Mouse (Mus musculus): ENCODE measurements around the gene 4930558K02Rik. TPM values are rescaled to one million over a fixed set of nuclear protein-coding genes. Genes with fewer than 3 reads are reported as not detected.

The 4930558K02Rik gene
- polyA plus RNA-seq, 1 experiment = not detected

DNA sequence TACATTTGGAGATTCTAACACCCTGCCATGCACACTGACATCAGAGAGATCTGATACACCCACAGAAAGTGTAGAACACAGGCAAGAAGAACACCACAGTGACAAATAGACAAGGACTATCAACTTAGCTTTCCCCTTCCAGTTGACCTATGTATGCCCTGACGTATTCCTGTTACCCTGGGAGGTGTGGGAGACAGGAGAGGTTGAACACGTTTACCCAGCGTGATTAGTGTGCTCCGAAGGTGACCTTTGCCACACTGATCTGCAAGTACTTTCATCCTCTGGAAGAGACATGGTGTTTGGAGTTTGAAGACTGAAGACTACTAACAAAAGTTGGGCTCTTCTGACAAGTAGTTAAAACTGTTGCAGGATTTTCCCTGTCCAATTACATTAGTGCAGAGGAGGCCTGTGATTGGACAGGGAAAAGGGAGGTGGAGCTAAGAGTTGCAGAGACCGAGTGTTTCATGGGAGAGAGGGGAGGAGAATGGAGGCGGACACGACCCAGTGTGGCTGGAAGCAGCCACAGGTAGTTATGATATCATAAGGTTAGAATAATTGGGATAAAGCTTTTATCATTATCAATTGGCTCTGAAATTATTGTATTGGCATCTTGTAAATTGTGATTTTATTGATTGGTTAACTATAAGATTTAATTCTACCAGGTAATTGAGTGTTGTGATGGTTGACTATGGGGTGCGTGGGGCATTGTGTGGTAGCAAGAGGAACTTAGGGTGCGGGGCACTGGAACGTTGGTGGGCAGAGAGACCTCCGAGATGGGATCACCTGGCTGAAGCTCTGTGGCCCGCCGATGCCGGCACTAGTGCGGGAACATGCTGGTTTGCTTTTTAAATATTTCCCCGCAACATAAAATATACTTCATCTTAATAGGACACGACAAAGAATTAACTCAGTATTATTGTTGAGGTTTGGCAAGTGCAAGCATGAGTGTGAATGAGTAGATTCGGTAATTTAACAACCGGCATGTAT is 21.2 kb downstream of the 4930558K02Rik start:
- no peak for TF ChIP-seq CTCF (IDR thresholded peaks at IDR 0.05; ENCODE audit: borderline replicate concordance, insufficient read depth, low read depth, low read length)
- TF ChIP-seq POLR2A (IDR thresholded peaks at IDR 0.05; ENCODE audit: borderline replicate concordance, insufficient read depth, low read length) = no peak
- 86% methylated on average over 19 of the region's 19 CpGs for WGBS
- no peaks in the 10 kb centered on the region for H3K4me1 ChIP-seq (ENCODE audit: control insufficient read depth, insufficient read depth, low read length)

DNA sequence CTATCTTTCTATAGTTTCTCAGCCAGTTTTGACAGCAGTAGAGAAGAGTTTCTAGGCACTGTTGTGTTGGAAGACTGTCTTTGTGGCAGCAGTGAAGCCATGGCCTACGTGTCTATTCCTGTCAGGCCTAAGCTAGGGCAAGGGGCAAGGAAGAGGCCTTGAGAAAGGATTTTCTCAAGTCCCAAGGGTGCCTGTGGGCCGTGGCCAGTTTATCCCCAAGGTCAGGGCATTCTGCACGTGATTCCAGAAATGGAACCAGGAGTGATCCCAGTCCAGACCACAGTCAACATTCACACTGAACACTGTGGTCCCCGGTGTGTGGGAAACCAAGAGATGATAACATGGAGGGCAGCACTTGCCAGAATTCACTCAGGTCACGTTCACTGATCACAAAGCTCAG is 23.6 kb downstream of the 4930558K02Rik start:
- Histone ChIP-seq H3K4me3 (replicated peaks; ENCODE audit: insufficient read depth, low read depth, low read length) (no peak overlapping the region), H3K27ac (ENCODE audit: insufficient read depth, low read length) (no peak overlapping the region), H3K4me1 (ENCODE audit: control insufficient read depth, insufficient read depth, low read length) (no peaks in the 10 kb centered on the region), H3K27me3 (ENCODE audit: control insufficient read depth, insufficient read depth, low read length) (no peaks in the 10 kb centered on the region)
- TF ChIP-seq CTCF (IDR thresholded peaks at IDR 0.05; ENCODE audit: borderline replicate concordance, insufficient read depth, low read depth, low read length) (no peak), POLR2A (IDR thresholded peaks at IDR 0.05; ENCODE audit: borderline replicate concordance, insufficient read depth, low read length) (no peak)
- no peak for DNase-seq
- WGBS = 70% methylated on average over 5 of the region's 5 CpGs

More for the DNA sequence above, 21.2 kb downstream of the 4930558K02Rik start:
- no peak for DNase-seq
- no peaks in the 10 kb centered on the region for H3K27me3 ChIP-seq (ENCODE audit: control insufficient read depth, insufficient read depth, low read length)
- H3K27ac ChIP-seq (ENCODE audit: insufficient read depth, low read length) = no peak overlapping the region
- no peak overlapping the region for H3K4me3 ChIP-seq (replicated peaks; ENCODE audit: insufficient read depth, low read depth, low read length)

DNA sequence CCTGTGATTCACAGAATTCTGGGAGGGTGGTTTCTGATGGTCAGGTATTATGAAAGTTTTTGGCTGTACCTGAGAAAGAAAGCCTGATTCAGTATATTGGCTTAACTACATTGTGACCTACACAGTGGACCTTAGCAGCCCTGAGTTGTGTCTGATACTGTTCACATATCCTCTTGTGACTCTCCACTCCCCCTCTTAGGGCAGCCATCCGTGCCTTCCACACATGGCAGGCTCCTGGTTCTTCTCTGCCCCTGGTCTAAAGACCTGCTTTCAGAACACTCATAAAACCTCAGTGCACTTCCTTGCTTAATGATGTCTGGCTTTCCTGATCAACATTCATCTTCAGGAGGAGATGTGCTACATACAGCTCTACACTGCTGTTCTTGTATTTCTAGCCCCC is 26.8 kb downstream of the 4930558K02Rik start:
- TF ChIP-seq CTCF (IDR thresholded peaks at IDR 0.05; ENCODE audit: borderline replicate concordance, insufficient read depth, low read depth, low read length) (no peak), POLR2A (IDR thresholded peaks at IDR 0.05; ENCODE audit: borderline replicate concordance, insufficient read depth, low read length) (no peak)
- Histone ChIP-seq H3K4me1 (ENCODE audit: control insufficient read depth, insufficient read depth, low read length) (no peaks in the 10 kb centered on the region), H3K27ac (ENCODE audit: insufficient read depth, low read length) (no peak overlapping the region), H3K27me3 (ENCODE audit: control insufficient read depth, insufficient read depth, low read length) (no peaks in the 10 kb centered on the region), H3K4me3 (replicated peaks; ENCODE audit: insufficient read depth, low read depth, low read length) (no peak overlapping the region)
- WGBS = 56% methylated on average over 1 of the region's 1 CpGs
- DNase-seq = no peak

DNA sequence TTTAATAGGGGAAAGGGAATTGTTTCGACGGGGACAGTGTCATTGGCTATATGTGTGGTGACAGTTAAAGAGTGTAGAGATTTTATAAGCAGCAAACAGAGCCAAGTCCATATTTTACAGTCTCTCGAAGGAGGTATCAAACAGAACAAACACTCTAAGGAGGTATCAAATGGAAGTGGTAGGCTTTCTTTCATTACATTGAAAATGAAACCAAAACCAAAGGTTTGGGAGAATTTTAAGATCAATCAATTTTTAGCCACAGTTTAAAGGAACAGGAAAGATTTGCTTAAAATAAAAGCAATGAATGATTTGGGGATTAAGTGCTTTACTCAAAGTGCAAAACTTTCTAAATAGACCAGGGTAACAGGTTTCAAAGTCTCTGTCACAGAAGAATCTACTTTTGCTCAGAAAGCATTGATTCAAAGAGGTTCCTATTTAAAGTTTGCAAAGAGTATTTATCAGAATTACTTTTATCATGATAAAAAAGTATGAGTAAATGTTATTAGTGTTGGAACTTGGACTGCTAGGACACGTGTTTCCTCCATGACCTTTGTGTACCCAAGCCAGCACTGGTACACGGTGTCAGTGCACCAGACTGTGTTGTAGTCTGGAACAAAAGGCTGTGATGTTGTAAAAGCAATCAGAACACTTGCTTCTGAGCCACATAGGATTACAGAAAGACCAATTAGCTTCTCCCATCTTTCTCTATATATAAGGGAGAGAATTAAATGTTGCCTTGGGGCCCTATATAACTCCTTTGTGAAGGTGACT is 28.2 kb downstream of the 4930558K02Rik start:
- H3K4me1 ChIP-seq (ENCODE audit: control insufficient read depth, insufficient read depth, low read length) = no peaks in the 10 kb centered on the region
- no peak for DNase-seq
- H3K27me3 ChIP-seq (ENCODE audit: control insufficient read depth, insufficient read depth, low read length) = no peaks in the 10 kb centered on the region
- TF ChIP-seq CTCF (IDR thresholded peaks at IDR 0.05; ENCODE audit: borderline replicate concordance, insufficient read depth, low read depth, low read length) (no peak), POLR2A (IDR thresholded peaks at IDR 0.05; ENCODE audit: borderline replicate concordance, insufficient read depth, low read length) (no peak)
- H3K27ac ChIP-seq (ENCODE audit: insufficient read depth, low read length) = no peak overlapping the region
- H3K4me3 ChIP-seq (replicated peaks; ENCODE audit: insufficient read depth, low read depth, low read length) = no peak overlapping the region
- WGBS = 79% methylated on average over 5 of the region's 5 CpGs

DNA sequence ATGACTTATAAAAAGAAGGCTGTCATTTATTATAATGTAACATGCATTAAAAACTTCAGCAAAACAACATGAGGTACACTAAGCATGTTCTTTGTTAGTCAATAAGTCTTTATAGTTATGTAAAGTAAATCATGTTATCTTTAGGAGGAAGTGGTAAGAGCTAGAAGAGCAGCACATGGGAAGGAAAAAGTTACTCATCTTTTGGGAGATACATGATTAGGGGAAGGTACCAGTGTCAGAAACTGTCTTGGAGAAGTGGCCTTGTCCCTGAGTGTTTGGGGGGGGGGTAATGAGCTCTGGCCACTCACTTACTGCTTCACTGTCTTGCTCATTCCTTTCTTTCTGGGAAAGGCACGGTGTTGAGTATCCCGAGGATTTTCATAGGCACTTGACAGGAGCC is 37.4 kb downstream of the 4930558K02Rik start:
- H3K27ac ChIP-seq (ENCODE audit: insufficient read depth, low read length) = no peak overlapping the region
- no peak overlapping the region for H3K4me3 ChIP-seq (replicated peaks; ENCODE audit: insufficient read depth, low read depth, low read length)
- no peak for TF ChIP-seq CTCF (IDR thresholded peaks at IDR 0.05; ENCODE audit: borderline replicate concordance, insufficient read depth, low read depth, low read length)
- TF ChIP-seq POLR2A (IDR thresholded peaks at IDR 0.05; ENCODE audit: borderline replicate concordance, insufficient read depth, low read length) = no peak
- no peaks in the 10 kb centered on the region for H3K27me3 ChIP-seq (ENCODE audit: control insufficient read depth, insufficient read depth, low read length)
- H3K4me1 ChIP-seq (ENCODE audit: control insufficient read depth, insufficient read depth, low read length) = no peaks in the 10 kb centered on the region
- no peak for DNase-seq
- 91% methylated on average over 2 of the region's 2 CpGs for WGBS

DNA sequence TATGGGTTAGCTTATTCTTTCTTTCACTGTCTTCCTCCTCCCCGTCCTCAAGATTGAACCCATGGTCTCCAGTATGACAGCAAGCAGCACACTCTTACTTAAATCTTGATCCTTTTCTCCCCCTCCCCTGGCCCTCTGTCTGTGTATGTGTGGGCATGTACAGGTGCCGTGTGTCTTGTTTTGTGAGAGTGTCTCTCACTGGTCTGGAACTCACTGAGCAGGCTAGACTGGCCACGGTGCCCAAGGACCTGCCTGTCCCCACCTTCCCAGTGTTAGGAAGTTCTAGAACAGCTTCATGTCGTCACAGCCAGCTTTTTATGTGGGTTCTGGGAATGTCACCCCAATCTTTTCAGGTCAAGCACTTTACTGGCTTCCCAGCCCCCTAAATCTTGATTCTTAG is 47.1 kb downstream of the 4930558K02Rik start:
- TF ChIP-seq POLR2A (IDR thresholded peaks at IDR 0.05; ENCODE audit: borderline replicate concordance, insufficient read depth, low read length) = no peak
- no peak for TF ChIP-seq CTCF (IDR thresholded peaks at IDR 0.05; ENCODE audit: borderline replicate concordance, insufficient read depth, low read depth, low read length)
- 82% methylated on average over 4 of the region's 4 CpGs for WGBS
- H3K27ac ChIP-seq (ENCODE audit: insufficient read depth, low read length) = no peak overlapping the region
- H3K4me1 ChIP-seq (ENCODE audit: control insufficient read depth, insufficient read depth, low read length) = no peaks in the 10 kb centered on the region
- no peak for DNase-seq
- no peaks in the 10 kb centered on the region for H3K27me3 ChIP-seq (ENCODE audit: control insufficient read depth, insufficient read depth, low read length)
- H3K4me3 ChIP-seq (replicated peaks; ENCODE audit: insufficient read depth, low read depth, low read length) = no peak overlapping the region

DNA sequence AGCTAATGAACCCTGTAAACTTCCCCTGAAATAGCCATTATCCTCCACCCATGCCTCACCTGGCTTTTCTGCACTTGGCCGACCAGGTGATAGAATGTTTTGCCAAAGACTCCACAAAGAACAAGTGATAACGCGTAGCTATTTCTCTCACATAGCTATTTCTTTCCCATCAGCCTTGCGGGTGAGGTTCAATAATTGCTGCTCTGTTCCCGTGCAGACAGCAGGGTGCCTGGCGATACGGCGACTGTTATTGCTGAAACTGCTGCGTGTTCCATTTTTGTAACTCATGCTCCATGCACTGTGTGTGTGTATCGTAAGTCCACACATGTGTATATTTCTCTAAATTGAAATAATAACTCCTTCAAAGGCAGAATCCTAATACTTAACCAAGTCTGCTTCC is 47.6 kb downstream of the 4930558K02Rik start:
- Histone ChIP-seq H3K4me3 (replicated peaks; ENCODE audit: insufficient read depth, low read depth, low read length) (no peak overlapping the region), H3K27me3 (ENCODE audit: control insufficient read depth, insufficient read depth, low read length) (no peaks in the 10 kb centered on the region), H3K4me1 (ENCODE audit: control insufficient read depth, insufficient read depth, low read length) (no peaks in the 10 kb centered on the region), H3K27ac (ENCODE audit: insufficient read depth, low read length) (no peak overlapping the region)
- TF ChIP-seq POLR2A (IDR thresholded peaks at IDR 0.05; ENCODE audit: borderline replicate concordance, insufficient read depth, low read length) (no peak), CTCF (IDR thresholded peaks at IDR 0.05; ENCODE audit: borderline replicate concordance, insufficient read depth, low read depth, low read length) (no peak)
- no peak for DNase-seq
- WGBS = 69% methylated on average over 10 of the region's 10 CpGs
